Mouse (Mus musculus): ENCODE results near the gene Schip1. TPM values are rescaled to one million over a fixed set of nuclear protein-coding genes. Genes with fewer than 3 reads are reported as not detected.

Schip1 gene
- polyA plus RNA-seq, 1 experiment from 2014 or later, result 43.8 TPM

GRCm38 (mm10) chr3:68484021-68484420, 419.4 kb downstream of the Schip1 start:
- 87% methylated on average over 9 of the region's 9 CpGs for WGBS
- H3K4me1 ChIP-seq (ENCODE audit: insufficient read depth), result 0 out of 2 replicates have a peak, but pooled peaks cover 6% of the 10 kb centered on the region
- no peak overlapping the region for H3K4me2 ChIP-seq
- H3K9me3 ChIP-seq (ENCODE audit: low read depth, low read length), result no peaks in the 10 kb centered on the region
- DNase-seq, result no peak
- no peak for ATAC-seq (ENCODE audit: insufficient read depth)
- no peak overlapping the region for H3K9ac ChIP-seq
- TF ChIP-seq CTCF (IDR thresholded peaks at IDR 0.05; ENCODE audit: low read depth), result no peak
- H3K27ac ChIP-seq (ENCODE audit: low read depth), result no peak overlapping the region
- no peaks in the 10 kb centered on the region for H3K36me3 ChIP-seq (ENCODE audit: insufficient read depth)
- no peaks in the 10 kb centered on the region for H3K27me3 ChIP-seq (ENCODE audit: insufficient read depth, low read length)
- no peak overlapping the region for H3K4me3 ChIP-seq (ENCODE audit: low read depth, low read length)

GRCm38 (mm10) chr3:68484561-68484960, 420.0 kb downstream of the Schip1 start:
- Histone ChIP-seq H3K27me3 (ENCODE audit: insufficient read depth, low read length) (no peaks in the 10 kb centered on the region), H3K9me3 (ENCODE audit: low read depth, low read length) (no peaks in the 10 kb centered on the region), H3K9ac (no peak overlapping the region), H3K4me3 (ENCODE audit: low read depth, low read length) (no peak overlapping the region), H3K27ac (ENCODE audit: low read depth) (no peak overlapping the region), H3K4me1 (ENCODE audit: insufficient read depth) (0 out of 2 replicates have a peak, but pooled peaks cover 6% of the 10 kb centered on the region), H3K36me3 (ENCODE audit: insufficient read depth) (no peaks in the 10 kb centered on the region), H3K4me2 (no peak overlapping the region)
- DNase-seq, result no peak
- ATAC-seq (ENCODE audit: insufficient read depth), result no peak
- WGBS, result 75% methylated on average over 4 of the region's 4 CpGs
- TF ChIP-seq CTCF (IDR thresholded peaks at IDR 0.05; ENCODE audit: low read depth), result 0 out of 2 replicates have a peak, but pooled peaks have one; percentile 3

GRCm38 (mm10) chr3:68487621-68488020, 423.0 kb downstream of the Schip1 start:
- Histone ChIP-seq H3K9ac (no peak overlapping the region), H3K27me3 (ENCODE audit: insufficient read depth, low read length) (no peaks in the 10 kb centered on the region), H3K36me3 (ENCODE audit: insufficient read depth) (no peaks in the 10 kb centered on the region), H3K4me2 (no peak overlapping the region), H3K4me3 (ENCODE audit: low read depth, low read length) (no peak overlapping the region), H3K27ac (ENCODE audit: low read depth) (no peak overlapping the region; the same call in 1 of the 2 replicates), H3K9me3 (ENCODE audit: low read depth, low read length) (no peaks in the 10 kb centered on the region), H3K4me1 (ENCODE audit: insufficient read depth) (peaks cover 8% of the 10 kb centered on the region; the same call in 1 of the 2 replicates)
- WGBS, result 69% methylated on average over 1 of the region's 1 CpGs
- ATAC-seq (ENCODE audit: insufficient read depth), result no peak
- DNase-seq, result no peak
- TF ChIP-seq CTCF (IDR thresholded peaks at IDR 0.05; ENCODE audit: low read depth), result no peak

- Histone ChIP-seq H3K9me3 (ENCODE audit: low read depth, low read length) (no peaks in the 10 kb centered on the region), H3K4me1 (ENCODE audit: insufficient read depth) (peaks cover 10% of the 10 kb centered on the region; the same call in 1 of the 2 replicates), H3K9ac (no peak overlapping the region), H3K27ac (ENCODE audit: low read depth) (no peak overlapping the region), H3K4me3 (ENCODE audit: low read depth, low read length) (no peak overlapping the region), H3K36me3 (ENCODE audit: insufficient read depth) (no peaks in the 10 kb centered on the region), H3K27me3 (ENCODE audit: insufficient read depth, low read length) (no peaks in the 10 kb centered on the region), H3K4me2 (no peak overlapping the region)
- ATAC-seq (ENCODE audit: insufficient read depth) (0 out of 2 replicates have a peak, but pooled peaks have one; percentile 13), DNase-seq (peak; percentile 68)
- 31% methylated on average over 5 of the region's 5 CpGs for WGBS
- no peak for TF ChIP-seq CTCF (IDR thresholded peaks at IDR 0.05; ENCODE audit: low read depth)
Measured at GRCm38 (mm10) chr3:68488316-68488715, 423.7 kb downstream of the Schip1 start.

GRCm38 (mm10) chr3:68491516-68491915, 426.9 kb downstream of the Schip1 start:
- no peaks in the 10 kb centered on the region for H3K9me3 ChIP-seq (ENCODE audit: low read depth, low read length)
- H3K9ac ChIP-seq, result no peak overlapping the region
- no peaks in the 10 kb centered on the region for H3K36me3 ChIP-seq (ENCODE audit: insufficient read depth)
- H3K27me3 ChIP-seq (ENCODE audit: insufficient read depth, low read length), result no peaks in the 10 kb centered on the region
- H3K4me3 ChIP-seq (ENCODE audit: low read depth, low read length), result no peak overlapping the region
- peak overlapping the region; percentile 92; the same call in 1 of the 2 replicates for H3K4me2 ChIP-seq
- no peak for ATAC-seq (ENCODE audit: insufficient read depth)
- no peak for TF ChIP-seq CTCF (IDR thresholded peaks at IDR 0.05; ENCODE audit: low read depth)
- 60% methylated on average over 6 of the region's 6 CpGs for WGBS
- peak overlapping the region; percentile 98 for H3K27ac ChIP-seq (ENCODE audit: low read depth)
- H3K4me1 ChIP-seq (ENCODE audit: insufficient read depth), result peaks cover 10% of the 10 kb centered on the region; the same call in 1 of the 2 replicates
- DNase-seq, result no peak

GRCm38 (mm10) chr3:68492066-68492465, 427.5 kb downstream of the Schip1 start:
- Histone ChIP-seq H3K4me1 (ENCODE audit: insufficient read depth) (peaks cover 10% of the 10 kb centered on the region; the same call in 1 of the 2 replicates), H3K27ac (ENCODE audit: low read depth) (peak overlapping the region; percentile 98), H3K4me2 (peak overlapping the region; percentile 92), H3K9ac (no peak overlapping the region), H3K36me3 (ENCODE audit: insufficient read depth) (no peaks in the 10 kb centered on the region), H3K9me3 (ENCODE audit: low read depth, low read length) (no peaks in the 10 kb centered on the region), H3K27me3 (ENCODE audit: insufficient read depth, low read length) (no peaks in the 10 kb centered on the region), H3K4me3 (ENCODE audit: low read depth, low read length) (no peak overlapping the region)
- WGBS, result 45% methylated on average over 1 of the region's 1 CpGs
- no peak for TF ChIP-seq CTCF (IDR thresholded peaks at IDR 0.05; ENCODE audit: low read depth)
- ATAC-seq (ENCODE audit: insufficient read depth) (no peak), DNase-seq (no peak)

- WGBS, result 27% methylated on average over 3 of the region's 3 CpGs
- H3K4me1 ChIP-seq (ENCODE audit: insufficient read depth), result peaks cover 10% of the 10 kb centered on the region; the same call in 1 of the 2 replicates
- peak overlapping the region; percentile 92 for H3K4me2 ChIP-seq
- no peak for TF ChIP-seq CTCF (IDR thresholded peaks at IDR 0.05; ENCODE audit: low read depth)
- ATAC-seq (ENCODE audit: insufficient read depth), result peak; percentile 23; the same call in 1 of the 2 replicates
- peak overlapping the region; percentile 98 for H3K27ac ChIP-seq (ENCODE audit: low read depth)
- no peaks in the 10 kb centered on the region for H3K9me3 ChIP-seq (ENCODE audit: low read depth, low read length)
- peak; percentile 69 for DNase-seq
- no peaks in the 10 kb centered on the region for H3K36me3 ChIP-seq (ENCODE audit: insufficient read depth)
- no peaks in the 10 kb centered on the region for H3K27me3 ChIP-seq (ENCODE audit: insufficient read depth, low read length)
- H3K9ac ChIP-seq, result no peak overlapping the region
- H3K4me3 ChIP-seq (ENCODE audit: low read depth, low read length), result peak overlapping the region; percentile 77
Measured at GRCm38 (mm10) chr3:68492513-68492912, 427.9 kb downstream of the Schip1 start.

Data from lung, embryonic 14.5 days (tissue).